Mouse (Mus musculus) bone marrow, adult 2 months (tissue): ENCODE data around the gene Mybphl.

Experiments used
- CTCF ChIP-seq: fragments of 200-500 bp; IDR thresholded peaks from 2 replicates; pipeline ENCODE4 v1.5.1; 2011; ENCODE audit warnings: low read length, control low read depth; ENCODE audit not compliant: control insufficient read depth, insufficient read depth
- POLR2A ChIP-seq: fragments of 200-500 bp; IDR thresholded peaks from 2 replicates; pipeline ENCODE4 v1.6.1; 2011; ENCODE audit warnings: low read depth, mild to moderate bottlenecking, control low read depth, low read length, borderline replicate concordance; ENCODE audit not compliant: control insufficient read depth

DNA sequence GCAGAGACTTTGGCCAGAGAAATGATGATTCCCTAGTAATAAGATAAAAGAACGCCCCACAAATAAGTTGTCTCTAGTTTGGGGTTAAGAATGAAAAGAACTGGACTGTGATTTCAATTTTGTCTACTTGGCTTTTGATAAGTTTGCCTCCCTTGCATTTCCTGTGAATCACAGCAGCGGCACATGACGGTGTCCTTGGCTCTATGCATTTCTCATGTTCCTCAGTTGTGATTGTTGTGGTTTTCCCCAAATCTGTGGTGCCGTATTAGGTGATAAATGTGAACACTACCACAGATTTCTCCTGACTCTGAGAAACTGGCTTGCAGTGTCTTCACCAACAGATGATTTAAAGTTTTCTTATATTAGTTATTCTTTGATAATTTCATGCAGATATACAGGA lies 42.6 kb upstream of the Mybphl start:
- TF ChIP-seq CTCF (no peak), POLR2A (no peak)
